Mouse (Mus musculus) naive thymus-derived CD4-positive, alpha-beta T cell, adult 2 months (primary cell): ENCODE data around the gene Hltf.
"Not testable (repeated sequence)": the region's sequence is repeated elsewhere in the genome, so short reads cannot be mapped to it uniquely, and the experiment has no call there.

Experiments
- DNase-seq: peaks from one replicate; pipeline ENCODE4 v3.0.0-alpha.2; 2011; ENCODE audit warnings: low read depth

Gene Hltf

DNA sequence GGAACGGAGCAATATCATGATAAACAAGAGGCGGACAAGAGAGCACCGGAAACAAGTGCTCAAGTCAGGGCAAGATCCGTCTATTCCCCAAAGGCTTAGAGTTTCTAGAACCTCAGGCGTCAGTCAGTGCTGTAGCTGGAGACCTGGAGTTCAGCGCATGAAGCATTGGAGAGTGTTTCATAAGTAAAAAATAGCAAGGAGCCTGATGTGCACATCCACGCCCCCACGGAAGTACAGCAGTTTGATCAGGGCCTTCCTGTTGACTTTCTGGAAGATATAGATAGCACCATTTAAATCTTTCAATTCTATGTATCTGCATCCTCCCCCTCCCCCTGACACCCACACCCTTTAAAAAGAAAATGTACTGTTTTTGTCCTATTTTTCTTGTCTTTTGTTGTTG is 46.7 kb downstream of the Hltf start:
- DNase-seq: peak; percentile 30

DNA sequence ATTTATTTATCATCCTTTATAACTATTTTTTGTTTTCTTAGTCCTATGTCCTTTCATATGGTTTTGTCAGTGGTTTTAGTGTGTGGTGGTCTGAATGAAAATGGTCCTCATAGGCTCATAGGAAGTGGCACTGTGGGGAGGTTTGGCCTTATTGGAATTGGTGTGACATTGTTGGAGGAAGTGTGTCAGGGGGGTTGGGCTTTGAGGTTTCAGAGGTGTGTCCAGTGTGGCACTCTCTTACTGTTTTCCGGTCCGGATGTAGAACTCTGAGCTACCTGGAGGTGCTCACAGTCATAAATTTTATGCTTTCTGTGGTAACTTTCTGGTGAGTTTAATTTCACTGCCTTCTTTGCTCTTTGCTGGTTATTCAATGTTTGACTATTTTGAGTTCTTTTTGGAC is 47.2 kb downstream of the Hltf start:
- DNase-seq: peak; percentile 62

DNA sequence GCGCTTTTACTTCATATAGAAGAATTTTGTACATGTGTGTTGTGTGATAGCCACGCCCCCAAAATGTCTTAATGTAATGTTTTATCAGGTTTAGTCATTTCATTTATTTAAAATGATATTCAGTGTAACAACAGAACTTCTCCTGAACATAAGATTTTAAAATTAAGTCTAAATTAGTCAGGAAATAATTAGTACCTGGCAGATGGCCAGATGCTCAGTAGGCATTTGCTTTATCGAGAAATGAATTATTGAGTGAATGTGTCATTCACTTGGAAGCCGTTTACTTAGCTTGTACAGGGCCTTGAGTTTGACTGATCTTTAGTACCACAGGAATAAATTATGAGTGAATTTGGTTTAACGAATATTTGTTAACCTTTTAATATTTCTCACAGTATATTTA is 51.3 kb downstream of the Hltf start:
- DNase-seq: no peak

DNA sequence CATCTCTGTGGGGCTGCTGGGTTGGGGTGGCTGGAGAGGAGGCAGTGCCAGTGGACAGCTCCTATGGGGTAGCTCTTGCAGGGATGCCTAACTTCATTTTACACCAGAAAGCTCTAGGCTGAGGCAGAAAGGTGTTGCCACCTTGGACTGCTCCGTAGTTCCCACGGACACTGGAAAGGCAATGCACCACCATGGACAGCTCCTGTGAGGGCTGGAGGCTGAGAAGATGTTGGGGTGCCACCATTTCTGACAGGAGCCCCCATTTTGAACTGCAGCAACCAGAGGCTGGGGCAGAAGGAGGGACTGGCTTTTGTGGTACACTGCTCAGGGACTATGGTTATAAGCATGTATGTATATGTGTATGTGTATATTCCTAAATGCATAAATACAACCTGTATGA is 54.3 kb downstream of the Hltf start:
- DNase-seq: no peak

DNA sequence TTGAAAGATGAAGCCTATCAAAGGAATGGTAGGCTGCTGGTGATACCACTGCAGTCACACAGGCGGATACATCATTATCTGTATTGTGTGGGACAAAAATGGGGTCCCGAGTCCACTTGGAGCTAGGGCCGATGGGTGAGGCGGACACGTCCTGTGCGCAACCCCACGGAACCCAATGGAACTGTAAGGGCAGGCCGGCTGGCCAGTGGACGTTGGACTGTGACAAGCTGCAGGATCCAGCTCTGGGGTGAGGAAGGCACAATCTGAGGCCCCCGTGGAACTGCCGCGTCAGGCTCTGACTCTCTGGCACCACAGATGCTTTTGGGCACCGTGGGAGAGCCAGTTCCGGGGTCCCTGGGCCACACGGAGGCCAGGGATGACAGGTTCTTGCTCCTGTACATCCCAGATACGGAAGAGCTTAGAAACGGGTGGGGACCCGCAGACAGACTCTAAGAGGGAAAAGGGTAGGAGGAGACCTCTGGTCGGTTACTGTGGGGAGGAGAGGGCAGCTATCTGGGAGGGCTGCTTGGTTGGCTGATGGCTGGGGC is 61.5 kb downstream of the Hltf start:
- no peak for DNase-seq

DNA sequence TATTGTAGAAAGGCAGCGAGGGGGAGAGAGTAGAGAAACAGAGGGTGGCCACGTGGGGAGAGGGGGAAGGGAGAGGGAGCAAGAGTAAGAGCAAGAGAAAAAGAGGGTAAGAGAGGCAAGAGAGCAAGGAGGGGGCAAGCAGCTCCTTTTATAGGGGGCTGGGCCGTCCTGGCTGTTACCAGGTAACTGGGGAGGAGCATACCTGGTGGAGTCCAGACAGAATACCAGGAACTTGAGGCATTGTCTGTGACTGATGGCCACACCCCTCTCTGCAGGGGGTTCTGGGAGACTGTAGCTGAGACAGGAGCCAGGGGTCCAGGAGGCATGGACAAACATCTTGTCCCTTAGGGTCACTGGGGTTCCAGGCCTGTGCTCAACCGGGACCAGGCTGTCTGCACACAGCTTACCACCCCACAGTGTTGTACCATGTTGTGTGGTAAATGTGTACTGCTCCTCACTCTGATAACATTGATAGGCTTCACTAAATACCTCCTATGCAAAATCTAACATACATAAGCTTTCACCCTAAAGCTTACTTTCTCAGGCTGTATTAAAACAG is 62.2 kb downstream of the Hltf start:
- DNase-seq: no peak

DNA sequence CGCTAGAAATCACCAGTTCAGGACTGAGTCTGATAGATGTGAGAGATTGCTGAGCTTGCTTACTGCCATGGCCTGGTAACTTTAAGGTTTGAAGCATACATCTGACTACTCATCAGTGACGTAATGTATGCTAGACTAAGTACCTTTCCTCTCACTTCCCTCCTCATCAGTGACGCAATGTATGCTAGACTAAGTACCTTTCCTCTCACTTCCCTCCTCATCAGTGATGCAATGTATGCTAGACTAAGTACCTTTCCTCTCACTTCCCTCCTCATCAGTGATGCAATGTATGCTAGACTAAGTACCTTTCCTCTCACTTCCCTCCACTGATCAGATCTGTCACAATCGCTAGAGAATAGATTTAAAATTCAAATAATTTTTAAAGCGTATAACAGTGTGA is 64.0 kb downstream of the Hltf start:
- DNase-seq: not testable (repeated sequence)

DNA sequence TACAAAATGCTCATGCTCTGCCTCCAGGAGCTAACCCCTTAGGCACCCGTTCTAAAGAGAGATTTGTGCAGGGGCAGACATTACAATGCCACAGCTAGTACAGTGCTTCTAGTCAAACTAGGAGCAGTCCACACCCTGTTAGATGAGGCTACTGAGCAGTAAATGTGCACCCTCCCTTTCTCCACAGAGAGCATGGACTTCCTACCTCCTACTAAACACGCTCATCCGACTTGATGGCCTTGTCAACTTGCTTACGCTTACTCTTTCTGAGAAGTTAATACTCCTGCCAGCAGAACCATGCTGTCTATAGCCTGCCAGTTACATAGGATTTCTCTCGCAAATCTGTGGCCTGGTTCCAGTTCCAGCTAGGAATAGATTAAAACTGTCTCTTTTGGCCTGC is 68.0 kb downstream of the Hltf start:
- no peak for DNase-seq

DNA sequence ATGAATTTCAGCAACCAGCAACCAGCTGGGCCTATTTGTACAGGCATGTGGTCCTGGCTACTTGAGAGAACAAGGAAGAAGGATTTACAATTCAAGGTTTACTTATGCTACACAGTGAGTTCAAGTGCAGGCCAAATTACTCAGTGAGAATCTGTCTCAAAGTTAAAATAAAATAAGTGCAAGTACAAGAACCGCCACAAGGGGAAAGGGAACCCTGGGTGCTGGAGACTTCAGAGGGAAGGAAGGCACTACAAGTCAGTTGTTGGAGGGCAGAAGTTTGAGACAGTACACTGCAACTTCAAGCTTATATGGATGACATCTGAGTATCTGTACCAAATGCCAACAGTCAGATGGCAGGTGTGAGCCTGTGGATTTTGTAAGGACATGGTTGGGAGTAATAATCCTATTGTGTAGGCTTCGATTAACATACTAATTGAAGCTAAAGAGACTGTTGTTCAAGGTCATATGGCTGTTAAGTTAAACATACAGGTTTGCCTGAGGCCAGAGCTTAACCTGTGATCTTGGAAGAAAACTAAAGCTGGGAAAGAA is 69.5 kb downstream of the Hltf start:
- DNase-seq: peak; percentile 34

DNA sequence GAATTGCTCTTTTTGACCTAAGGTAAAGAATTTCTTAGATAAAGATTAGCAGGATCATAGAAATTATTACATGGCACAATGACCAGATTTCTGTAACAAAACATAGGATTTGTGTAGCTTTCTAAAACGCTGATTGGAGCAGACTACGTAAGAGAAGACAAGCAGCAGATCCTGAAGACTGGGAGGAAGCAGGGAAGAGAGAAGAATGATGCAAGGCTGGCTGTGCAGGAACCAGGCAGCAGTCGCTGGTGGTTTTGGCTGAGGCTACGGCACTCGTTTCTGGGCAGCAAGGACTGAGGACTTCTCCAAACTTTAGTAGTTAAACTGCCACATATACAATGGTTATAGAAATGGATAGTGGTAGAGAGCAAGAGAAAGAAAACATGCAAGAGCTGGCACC is 71.9 kb downstream of the Hltf start:
- no peak for DNase-seq

DNA sequence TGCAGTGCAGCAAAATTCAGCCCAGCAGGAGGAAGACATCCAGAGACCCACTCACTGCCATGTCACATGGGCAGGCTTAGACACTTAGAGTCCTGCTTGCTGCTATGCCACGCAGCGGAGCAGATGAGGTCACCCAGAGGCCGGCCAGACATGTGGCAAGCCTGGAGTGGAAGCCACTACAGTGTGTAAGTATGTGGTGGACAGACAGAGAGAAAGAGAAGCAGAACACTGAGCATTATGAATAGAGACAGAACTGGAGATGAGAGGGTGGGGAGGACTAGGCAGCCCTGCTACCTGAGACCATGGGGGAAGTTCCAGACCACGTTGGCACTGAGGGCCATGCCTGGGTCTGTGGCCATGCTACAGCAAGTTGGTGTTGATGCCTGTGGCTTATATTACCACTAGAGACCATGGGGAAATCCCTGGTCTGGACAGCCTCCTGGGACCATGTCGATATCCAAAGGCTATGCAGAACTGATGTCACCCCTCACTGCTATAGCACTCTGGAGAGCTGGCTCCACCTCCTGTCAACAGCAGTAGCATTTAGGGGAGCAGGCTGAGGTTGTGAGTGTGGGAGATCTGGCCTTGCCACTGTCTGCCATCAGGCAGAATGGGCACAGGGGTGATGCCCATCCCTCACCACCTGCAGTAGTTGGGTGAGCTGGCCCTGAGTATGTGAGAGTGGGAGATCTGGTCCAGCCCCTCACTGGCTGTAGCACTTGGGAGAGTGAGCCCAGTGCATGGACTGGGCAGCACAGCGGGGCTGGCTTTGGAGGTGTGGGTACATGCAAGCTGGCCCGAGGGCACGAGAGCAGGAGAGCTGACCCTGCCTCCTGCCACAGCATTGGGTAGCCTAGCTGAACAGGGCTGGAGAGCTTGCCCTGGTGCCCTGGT is 73.1 kb downstream of the Hltf start:
- no peak for DNase-seq

DNA sequence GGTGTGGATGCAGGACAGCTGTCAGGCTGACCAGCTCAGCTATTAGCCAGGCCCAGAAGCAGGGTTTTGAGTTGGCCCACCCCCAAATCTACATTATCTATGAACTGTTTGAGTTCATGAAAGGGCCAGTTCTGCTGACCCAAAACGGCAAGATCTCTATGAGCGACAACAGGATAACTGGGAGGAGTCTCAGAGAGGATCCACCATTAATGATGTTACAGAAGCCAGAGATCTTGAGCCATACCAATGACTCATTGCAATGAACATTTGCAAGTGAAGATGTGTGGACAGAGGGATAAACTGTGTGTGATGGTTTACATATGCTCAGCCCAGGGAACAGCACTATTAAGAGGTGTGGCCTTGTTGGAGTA is 73.7 kb downstream of the Hltf start:
- DNase-seq: no peak

DNA sequence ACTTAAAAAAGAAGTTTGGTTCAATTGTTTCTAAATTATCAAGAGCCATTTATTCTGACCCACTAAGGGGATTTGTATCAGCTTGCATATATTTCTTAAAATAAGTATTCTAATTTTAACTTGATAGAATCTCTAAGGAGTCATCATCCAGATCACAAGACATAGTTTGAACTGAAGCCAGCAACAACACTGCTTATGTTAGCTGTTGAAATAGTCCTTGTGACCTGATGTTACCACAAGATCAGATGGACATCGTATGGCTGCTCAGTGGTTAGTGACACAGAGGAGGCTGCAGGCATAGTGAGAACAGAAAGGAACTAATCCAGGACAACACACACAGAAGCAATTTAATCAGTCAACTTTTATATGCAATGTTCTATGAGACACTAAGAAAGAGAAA is 75.1 kb downstream of the Hltf start:
- DNase-seq: no peak

DNA sequence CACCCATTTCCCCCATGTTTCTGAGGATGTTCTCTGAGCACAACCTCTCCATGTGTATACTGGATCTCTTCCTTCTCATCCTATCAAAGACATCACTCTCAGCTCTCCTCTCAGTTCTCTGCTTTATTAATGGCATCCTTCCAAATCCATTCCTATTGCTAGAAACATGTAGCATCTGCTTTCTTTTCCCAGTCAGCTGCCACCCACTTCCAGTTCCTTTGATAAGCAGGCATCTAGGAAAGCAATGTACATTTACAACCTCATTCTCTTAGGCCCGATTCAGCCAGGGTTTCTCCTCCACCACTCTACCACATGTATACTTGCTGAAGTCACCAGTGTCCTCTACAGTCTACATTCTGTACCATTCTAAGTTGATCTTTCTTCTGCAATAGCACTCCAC is 76.1 kb downstream of the Hltf start:
- no peak for DNase-seq

DNA sequence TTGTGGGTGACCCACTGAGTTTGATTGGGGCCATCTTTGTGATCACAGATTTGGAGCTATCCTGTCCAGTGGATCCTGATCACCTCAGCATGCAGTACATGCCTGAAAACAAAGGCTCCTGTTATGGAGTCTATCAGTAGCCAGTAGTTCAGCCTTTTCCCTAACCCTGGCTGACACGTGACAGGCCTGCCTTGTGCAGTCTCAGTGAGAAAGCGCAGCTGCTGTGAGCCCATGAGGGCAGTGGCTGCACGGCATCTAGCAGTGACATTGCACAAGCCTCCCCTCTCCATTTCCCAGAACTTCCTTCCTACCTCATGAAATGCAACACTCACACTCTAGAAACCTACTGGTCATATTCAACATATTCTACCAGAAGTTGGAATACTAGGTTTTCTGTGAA is 76.9 kb downstream of the Hltf start:
- no peak for DNase-seq

DNA sequence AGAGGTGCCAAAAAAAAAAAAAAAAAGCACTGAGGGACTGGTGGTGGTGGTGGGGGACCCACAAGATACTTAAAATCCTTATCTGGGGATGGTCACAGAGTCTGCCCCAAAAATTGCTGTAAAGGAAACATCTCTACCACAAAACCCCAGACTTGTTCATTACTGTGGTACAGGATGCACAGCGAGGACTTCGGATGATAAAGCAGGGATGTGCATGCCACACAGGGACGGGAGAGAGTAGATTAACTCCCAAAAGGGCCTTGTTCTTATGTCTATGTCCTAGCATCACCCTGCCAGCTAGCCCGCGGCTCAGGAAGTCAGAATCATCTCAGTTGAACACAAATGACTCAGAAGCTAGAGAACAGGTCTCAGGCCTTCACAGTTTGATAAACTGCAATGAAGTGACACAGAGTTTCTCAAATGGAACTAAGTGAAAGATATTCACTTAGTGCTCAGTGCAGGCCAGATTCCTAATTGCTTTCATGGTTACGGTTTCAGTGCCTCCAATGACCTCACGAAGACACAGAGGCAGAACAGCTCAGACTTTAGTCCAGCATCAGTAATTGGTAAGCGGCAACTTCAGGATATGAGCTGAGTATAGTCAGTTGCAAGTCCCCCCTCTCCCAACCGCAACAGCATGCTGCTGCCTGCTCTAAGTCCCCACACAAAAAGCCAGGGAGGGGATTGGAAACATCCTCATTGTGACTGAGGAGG is 79.4 kb downstream of the Hltf start:
- DNase-seq: no peak

DNA sequence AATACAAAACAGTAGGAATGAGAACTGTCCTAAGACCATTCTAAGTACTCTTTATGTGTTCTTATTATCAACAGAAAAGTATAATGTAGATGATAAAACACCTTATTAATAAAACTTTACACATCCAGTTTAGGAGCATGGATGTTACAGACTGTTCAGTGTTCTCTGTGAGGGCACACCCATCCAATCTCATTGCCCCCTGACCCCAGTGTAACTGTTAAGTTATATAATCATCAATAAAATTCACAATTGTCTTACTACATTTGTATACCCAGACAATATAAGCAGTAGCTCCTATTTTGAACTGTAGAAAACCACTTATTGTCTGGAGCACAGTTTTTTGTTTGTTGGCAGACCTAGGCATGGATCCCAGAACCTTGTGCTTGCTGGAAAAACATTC is 83.6 kb downstream of the Hltf start:
- DNase-seq: no peak

DNA sequence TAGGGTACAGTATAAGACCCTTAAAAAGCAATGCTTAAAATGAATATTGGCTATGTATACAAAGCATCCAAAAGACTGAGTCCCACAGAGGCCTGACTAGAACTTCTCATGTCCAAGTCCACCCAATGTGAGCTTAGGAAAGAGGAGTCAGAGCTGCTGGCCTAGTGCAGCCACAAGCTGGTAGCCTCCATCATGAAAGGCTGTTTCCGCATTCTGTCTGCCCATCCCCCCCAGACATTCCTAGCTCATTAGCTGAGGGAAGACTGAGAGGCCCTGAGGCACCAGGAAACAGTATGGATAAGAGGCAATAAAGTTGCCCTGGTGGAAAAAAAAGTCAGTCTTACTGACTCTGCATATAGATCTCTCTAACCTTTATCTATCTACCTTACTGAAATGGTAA is 84.1 kb downstream of the Hltf start:
- DNase-seq: no peak

DNA sequence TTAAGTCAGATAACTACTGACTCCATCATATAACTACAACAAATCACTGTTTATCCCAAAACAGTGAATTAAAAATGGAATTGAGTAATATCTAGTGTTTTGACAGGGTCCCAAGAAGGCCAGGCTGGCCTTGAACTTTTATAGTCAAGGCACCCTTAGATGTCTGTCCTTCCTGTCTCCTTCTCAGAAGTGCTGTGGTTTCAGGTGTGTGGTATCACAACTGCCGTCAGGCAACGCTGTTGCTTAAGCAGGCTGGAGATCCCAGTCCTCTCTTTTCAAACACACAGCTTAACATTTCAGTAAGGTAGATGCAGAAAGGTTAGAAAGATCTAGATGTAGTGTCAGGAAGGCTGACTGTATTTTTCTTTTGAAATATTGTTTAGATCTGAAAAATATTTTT is 84.5 kb downstream of the Hltf start:
- DNase-seq: peak; percentile 15

DNA sequence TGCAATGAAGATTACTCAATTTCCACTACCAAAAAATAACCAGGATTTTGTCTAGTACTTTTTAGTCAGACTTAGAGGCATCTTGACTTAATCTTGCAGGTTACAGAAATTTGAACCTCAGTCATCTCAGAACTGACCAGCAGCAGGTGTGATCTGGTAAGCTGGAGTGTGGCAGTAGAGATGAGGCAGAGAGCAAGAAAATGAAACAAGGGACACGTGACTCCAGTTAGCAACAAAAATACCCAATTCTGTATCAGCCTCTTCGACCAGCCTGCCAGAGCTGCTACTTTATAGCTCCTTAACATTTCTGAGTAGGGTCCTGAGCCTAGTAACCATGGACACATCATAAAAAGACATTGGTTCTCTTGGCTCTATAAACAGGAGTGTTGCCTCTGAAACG is 85.0 kb downstream of the Hltf start:
- no peak for DNase-seq

DNA sequence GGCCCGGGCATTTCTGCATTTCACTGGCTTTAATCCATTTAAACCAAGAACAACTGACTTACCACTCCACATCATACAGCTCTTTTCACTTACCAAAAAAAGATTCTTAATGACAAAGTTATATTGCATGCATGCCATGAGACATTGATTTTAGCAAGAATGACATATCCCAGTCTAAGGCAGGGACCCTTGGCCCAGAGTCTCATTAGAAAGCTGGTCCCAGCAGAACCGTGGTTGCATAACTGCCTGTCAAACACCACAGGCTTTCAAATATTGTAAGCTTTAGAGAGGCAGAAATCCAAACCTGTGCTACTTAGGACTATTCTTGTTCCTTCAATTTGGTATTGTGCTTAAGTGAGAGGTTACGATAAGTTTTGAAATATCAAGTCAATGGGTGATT is 86.1 kb downstream of the Hltf start:
- DNase-seq: no peak

DNA sequence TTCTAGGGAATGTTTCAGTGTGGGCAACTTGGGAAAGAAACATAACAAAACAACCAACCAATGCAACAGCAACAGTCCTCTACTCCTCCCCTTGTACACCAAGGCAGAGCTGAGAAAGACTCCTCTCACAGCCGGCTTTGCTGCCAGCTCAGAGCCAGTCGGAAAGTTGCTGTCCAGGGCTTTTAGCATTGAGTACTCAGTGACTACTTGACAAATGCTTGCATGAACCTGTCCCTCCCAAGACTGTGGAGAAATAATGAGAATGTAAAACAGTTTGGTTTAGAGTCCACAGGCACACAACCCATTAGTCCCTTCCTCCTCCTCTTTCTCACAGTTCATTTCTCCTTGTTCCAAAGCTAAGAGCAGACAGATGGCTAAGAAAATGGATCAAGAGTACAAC is 86.8 kb downstream of the Hltf start:
- DNase-seq: no peak

DNA sequence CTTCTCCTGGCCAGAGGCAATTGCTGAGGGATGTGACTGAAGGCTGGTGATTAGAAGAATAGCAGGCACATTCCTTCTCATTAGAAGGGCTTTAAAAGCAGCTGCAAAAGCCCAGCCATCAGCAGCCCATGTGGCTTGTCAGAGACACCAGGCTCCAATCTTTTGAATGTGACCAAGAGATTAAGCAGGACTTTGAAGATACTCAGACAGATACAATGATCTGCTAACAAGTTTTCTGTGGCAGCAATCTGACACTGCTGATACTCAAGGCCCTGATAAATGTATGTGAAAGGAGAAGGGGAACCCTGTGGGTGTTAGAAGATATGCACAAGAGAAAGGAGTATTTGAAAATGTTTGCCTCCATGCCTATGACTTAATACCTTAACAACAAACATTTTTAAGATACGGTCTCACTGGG is 88.1 kb downstream of the Hltf start:
- DNase-seq: no peak
